Mouse (Mus musculus): ENCODE measurements around the gene Nt5dc1. TPM values are rescaled to one million over a fixed set of nuclear protein-coding genes. Genes with fewer than 3 reads are reported as not detected.
A peak's percentile ranks its signal among the peaks of the same experiment; 100 is the strongest.

Nt5dc1 gene
- polyA plus RNA-seq, 1 experiment from 2014 or later, result 10.1 TPM

- Histone ChIP-seq H3K4me2 (no peak overlapping the region), H3K9me3 (replicated peaks) (no peaks in the 10 kb centered on the region), H3K9ac (no peak overlapping the region), H3K4me3 (no peak overlapping the region), H3K4me1 (no peaks in the 10 kb centered on the region), H3K27me3 (replicated peaks) (no peaks in the 10 kb centered on the region), H3K27ac (no peak overlapping the region), H3K36me3 (0 out of 2 replicates have a peak, but pooled peaks cover 6% of the 10 kb centered on the region)
- no peak for ATAC-seq
- 60% methylated on average over 9 of the region's 9 CpGs for WGBS (ENCODE audit: insufficient replicate concordance)
Observed at GRCm38 (mm10) chr10:34309915-34310685, 108.3 kb downstream of the Nt5dc1 start.

DNA sequence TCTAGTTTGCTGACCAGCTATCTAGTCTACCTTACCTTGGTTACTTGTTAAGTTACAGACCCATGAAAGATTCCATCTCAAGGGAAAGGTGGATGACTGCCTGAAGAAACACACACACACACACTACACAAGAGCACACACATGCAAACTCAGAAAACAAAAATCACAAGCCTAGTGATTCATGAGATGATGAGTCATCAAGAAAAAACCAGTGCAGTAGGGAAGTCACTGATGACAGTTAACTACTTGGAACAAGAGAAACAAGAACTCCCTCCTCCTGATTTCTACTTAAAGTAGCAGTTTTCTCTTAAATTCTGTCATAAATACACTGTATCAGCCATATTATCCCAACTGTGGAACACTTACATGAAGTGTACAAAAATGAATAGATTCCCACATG lies 111.3 kb downstream of the Nt5dc1 start:
- Histone ChIP-seq H3K27me3 (replicated peaks) (no peaks in the 10 kb centered on the region), H3K4me2 (no peak overlapping the region), H3K36me3 (0 out of 2 replicates have a peak, but pooled peaks cover 6% of the 10 kb centered on the region), H3K4me1 (no peaks in the 10 kb centered on the region), H3K27ac (no peak overlapping the region), H3K9me3 (replicated peaks) (no peaks in the 10 kb centered on the region), H3K4me3 (no peak overlapping the region), H3K9ac (no peak overlapping the region)
- no peak for ATAC-seq

DNA sequence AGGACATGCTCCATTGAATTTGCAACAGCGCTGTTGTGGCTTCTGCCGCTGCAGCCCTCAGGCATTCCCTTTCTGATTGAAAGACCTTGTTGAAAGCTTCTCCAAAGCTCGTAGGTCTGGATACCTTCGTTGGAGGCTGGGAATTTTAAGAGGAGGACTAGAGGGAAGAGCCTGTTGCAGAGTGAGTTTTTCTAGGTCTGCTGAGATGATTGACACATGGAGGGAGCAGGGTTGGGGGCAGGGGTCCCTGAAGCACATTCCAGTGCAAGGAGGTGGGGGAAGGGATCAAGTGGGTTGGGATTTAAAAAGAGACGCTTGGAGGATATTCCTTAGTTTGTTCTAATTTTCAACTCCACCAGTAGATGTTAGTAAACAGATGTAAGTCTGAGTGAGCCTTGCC lies 118.0 kb downstream of the Nt5dc1 start:
- Histone ChIP-seq H3K36me3 (no peaks in the 10 kb centered on the region), H3K4me1 (peaks cover 20% of the 10 kb centered on the region), H3K4me2 (no peak overlapping the region), H3K9me3 (replicated peaks) (no peaks in the 10 kb centered on the region), H3K9ac (no peak overlapping the region), H3K27ac (no peak overlapping the region), H3K4me3 (no peak overlapping the region), H3K27me3 (replicated peaks) (peaks cover 14% of the 10 kb centered on the region)
- no peak for ATAC-seq
- WGBS (ENCODE audit: insufficient replicate concordance), result 56% methylated on average over 5 of the region's 5 CpGs

- WGBS (ENCODE audit: insufficient replicate concordance), result 47% methylated on average over 25 of the region's 25 CpGs
- no peak for ATAC-seq
- peak overlapping the region; percentile 93 for H3K4me2 ChIP-seq
- H3K9me3 ChIP-seq (replicated peaks), result no peaks in the 10 kb centered on the region
- no peak overlapping the region for H3K27ac ChIP-seq
- peaks cover 14% of the 10 kb centered on the region for H3K27me3 ChIP-seq (replicated peaks)
- H3K9ac ChIP-seq, result peak overlapping the region; percentile 53
- peak overlapping the region; percentile 65 for H3K4me3 ChIP-seq
- H3K36me3 ChIP-seq, result no peaks in the 10 kb centered on the region
- H3K4me1 ChIP-seq, result peaks cover 20% of the 10 kb centered on the region
Observed at GRCm38 (mm10) chr10:34297980-34298753, 120.2 kb downstream of the Nt5dc1 start.

GRCm38 (mm10) chr10:34297299-34297979 lies 120.9 kb downstream of the Nt5dc1 start, which contains the start of gene Tspyl4:
Gene Tspyl4, plus strand, starts transcription at chr10:34297442.
- peak within 1 kb of the TSS; percentile 65 for H3K4me3 ChIP-seq
- H3K9me3 ChIP-seq (replicated peaks), result no peaks in the 10 kb centered on the region
- H3K9ac ChIP-seq, result peak within 1 kb of the TSS; percentile 53
- peak within 1 kb of the TSS; percentile 93 for H3K4me2 ChIP-seq
- peaks cover 14% of the 10 kb centered on the region for H3K27me3 ChIP-seq (replicated peaks)
- under 1% methylated on average over 38 of the region's 38 CpGs for WGBS (ENCODE audit: insufficient replicate concordance)
- H3K36me3 ChIP-seq, result no peaks in the 10 kb centered on the region
- no peak within 1 kb of the TSS for H3K27ac ChIP-seq
- peak; percentile 93 for ATAC-seq
- H3K4me1 ChIP-seq, result peaks cover 20% of the 10 kb centered on the region

- 10% methylated on average over 13 of the region's 13 CpGs for WGBS (ENCODE audit: insufficient replicate concordance)
- ATAC-seq, result no peak
- no peak overlapping the region for H3K9ac ChIP-seq
Observed at GRCm38 (mm10) chr10:34296911-34297298, 121.4 kb downstream of the Nt5dc1 start.

GRCm38 (mm10) chr10:34282420-34283238 lies 135.7 kb downstream of the Nt5dc1 start:
- Histone ChIP-seq H3K4me1 (peaks cover 21% of the 10 kb centered on the region), H3K4me3 (peak overlapping the region; percentile 99), H3K27me3 (replicated peaks) (no peaks in the 10 kb centered on the region), H3K4me2 (peak overlapping the region; percentile 84), H3K9me3 (replicated peaks) (no peaks in the 10 kb centered on the region), H3K27ac (peak overlapping the region; percentile 87), H3K36me3 (peaks cover 7% of the 10 kb centered on the region), H3K9ac (peak overlapping the region; percentile 97)
- peak; percentile 53 for ATAC-seq
- 4% methylated on average over 47 of the region's 47 CpGs for WGBS (ENCODE audit: insufficient replicate concordance)

More at GRCm38 (mm10) chr10:34296911-34297298, 121.4 kb downstream of the Nt5dc1 start:
- Histone ChIP-seq H3K9me3 (replicated peaks) (no peaks in the 10 kb centered on the region), H3K4me1 (peaks cover 20% of the 10 kb centered on the region), H3K27ac (no peak overlapping the region), H3K27me3 (replicated peaks) (peaks cover 14% of the 10 kb centered on the region), H3K4me2 (peak overlapping the region; percentile 93), H3K4me3 (peak overlapping the region; percentile 65), H3K36me3 (no peaks in the 10 kb centered on the region)

GRCm38 (mm10) chr10:34281962-34282388 lies 136.4 kb downstream of the Nt5dc1 start, which contains the start of gene Tspyl1:
Gene Tspyl1, plus strand, starts transcription at chr10:34282190.
- Histone ChIP-seq H3K4me3 (peak within 1 kb of the TSS; percentile 99), H3K9me3 (replicated peaks) (no peaks in the 10 kb centered on the region), H3K27me3 (replicated peaks) (no peaks in the 10 kb centered on the region), H3K9ac (peak within 1 kb of the TSS; percentile 97), H3K36me3 (peaks cover under 1% of the 10 kb centered on the region), H3K27ac (peak within 1 kb of the TSS; percentile 87), H3K4me2 (peak within 1 kb of the TSS; percentile 84), H3K4me1 (peaks cover 21% of the 10 kb centered on the region)
- peak; percentile 96 for ATAC-seq
- under 1% methylated on average over 38 of the region's 38 CpGs for WGBS (ENCODE audit: insufficient replicate concordance)

DNA sequence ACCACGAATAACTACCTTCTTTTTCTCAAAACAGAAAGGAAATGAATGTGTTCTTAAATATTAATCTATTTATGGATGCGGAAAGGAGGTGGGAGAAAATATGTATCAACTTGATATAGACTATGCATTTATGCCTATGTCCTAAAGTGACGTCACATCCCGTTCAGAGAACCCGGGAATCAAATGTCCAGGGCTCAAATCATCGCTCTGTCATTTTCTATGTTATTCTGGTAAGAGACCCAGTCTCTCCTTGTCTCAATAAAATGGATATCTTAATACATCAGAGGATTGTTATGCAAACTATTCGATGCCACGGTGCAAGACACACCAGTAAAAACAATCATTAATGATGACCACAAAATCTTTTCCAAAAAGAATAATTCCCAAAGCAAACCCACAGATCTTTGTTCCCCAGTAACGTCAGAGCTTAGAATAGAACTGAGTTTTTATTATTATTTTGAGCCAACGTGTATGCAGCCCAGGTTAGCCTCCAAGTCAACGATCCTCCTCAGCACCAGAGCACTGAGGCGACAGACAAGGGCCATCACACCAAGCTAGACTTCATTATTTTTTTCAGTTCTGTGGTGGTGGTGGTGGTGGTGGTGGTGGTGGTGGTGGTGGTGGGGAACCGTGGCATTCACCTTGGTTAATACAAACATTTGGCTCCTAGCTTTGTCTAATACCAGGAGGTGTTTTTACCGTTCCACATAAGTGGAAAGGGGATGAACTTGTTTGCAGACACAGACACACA lies 137.0 kb downstream of the Nt5dc1 start:
- Histone ChIP-seq H3K27ac (peak overlapping the region; percentile 87), H3K4me3 (peak overlapping the region; percentile 99), H3K9me3 (replicated peaks) (no peaks in the 10 kb centered on the region), H3K36me3 (no peaks in the 10 kb centered on the region), H3K4me1 (peaks cover 21% of the 10 kb centered on the region), H3K9ac (peak overlapping the region; percentile 97), H3K4me2 (peak overlapping the region; percentile 84), H3K27me3 (replicated peaks) (no peaks in the 10 kb centered on the region)
- ATAC-seq, result peak; percentile 28
- 16% methylated on average over 14 of the region's 14 CpGs for WGBS (ENCODE audit: insufficient replicate concordance)

DNA sequence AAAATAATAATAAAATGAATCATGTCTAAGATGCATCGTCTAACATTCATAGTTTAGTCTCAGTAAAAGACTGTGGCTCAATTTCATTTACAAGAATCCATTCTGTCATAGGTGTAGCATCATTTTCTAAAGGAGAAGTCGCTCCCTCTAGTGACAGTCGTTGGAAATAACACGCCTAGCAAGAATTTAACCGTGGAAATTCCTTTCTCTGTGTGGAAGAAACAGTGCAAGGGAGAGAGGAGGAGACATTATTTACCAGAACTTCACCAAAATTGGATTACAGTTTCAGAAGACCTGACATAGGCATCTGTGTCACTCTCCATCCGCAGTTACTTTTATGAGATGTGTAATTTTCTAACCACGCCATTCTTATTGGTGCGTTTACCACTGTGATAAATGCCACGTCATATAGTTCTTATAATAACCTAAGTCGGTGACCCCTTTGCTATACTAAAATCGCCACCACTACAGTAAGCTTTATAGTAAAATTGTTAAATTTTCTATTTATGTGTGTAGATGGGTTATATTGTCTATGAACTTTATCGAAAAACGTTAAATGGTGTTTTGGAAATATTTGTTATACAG lies 137.7 kb downstream of the Nt5dc1 start:
- peak overlapping the region; percentile 44 for H3K4me3 ChIP-seq
- peak overlapping the region; percentile 84 for H3K4me2 ChIP-seq
- 19% methylated on average over 13 of the region's 13 CpGs for WGBS (ENCODE audit: insufficient replicate concordance)
- no peak overlapping the region for H3K27ac ChIP-seq
- no peaks in the 10 kb centered on the region for H3K27me3 ChIP-seq (replicated peaks)
- H3K4me1 ChIP-seq, result peaks cover 21% of the 10 kb centered on the region
- no peak for ATAC-seq
- H3K9ac ChIP-seq, result peak overlapping the region; percentile 40
- no peaks in the 10 kb centered on the region for H3K9me3 ChIP-seq (replicated peaks)
- no peaks in the 10 kb centered on the region for H3K36me3 ChIP-seq

Measured in liver, embryonic 12.5 days (tissue).